Mouse (Mus musculus) CH12.LX (cell line): ENCODE data around the gene Dnajc16. TPM values are rescaled to one million over a fixed set of nuclear protein-coding genes. Genes with fewer than 3 reads are reported as not detected.

ENCODE experiments used
- DNase-seq: peaks from one replicate; pipeline ENCODE4 v3.0.0-alpha.2; 2013; ENCODE audit errors: extremely low read depth
- H3K27ac ChIP-seq: 2 replicates; pipeline ENCODE4 v1.5.1; 2012; ENCODE audit warnings: low read depth, mild to moderate bottlenecking, control low read depth, moderate library complexity; ENCODE audit not compliant: insufficient read depth
- H3K27me3 ChIP-seq: replicated peaks from 2 replicates; pipeline ENCODE3; 2012; ENCODE audit warnings: inconsistent platforms
- H3K36me3 ChIP-seq, 2 experiments: replicated peaks in 1 of 2; 2 replicates each; pipeline versions ENCODE3 to v1.6.1; 2012; ENCODE audit warnings: inconsistent platforms in 1 of 2, low read length in 1 of 2, mild to moderate bottlenecking in 1 of 2, mixed read lengths in 1 of 2, moderate library complexity in 1 of 2; ENCODE audit not compliant: control insufficient read depth in 1 of 2, insufficient read depth in 1 of 2
- H3K4me1 ChIP-seq, 2 experiments: 2 replicates each; pipeline ENCODE4 v1.6.1; 2012; ENCODE audit warnings: inconsistent platforms in 1 of 2, moderate library complexity in 1 of 2; ENCODE audit not compliant: insufficient read depth in 2 of 2, control insufficient read depth in 1 of 2
- H3K4me2 ChIP-seq: 2 replicates; pipeline ENCODE4 v1.6.1; 2012; ENCODE audit warnings: low read depth, mild to moderate bottlenecking, control low read depth; ENCODE audit not compliant: poor library complexity, insufficient read depth, severe bottlenecking
- H3K4me3 ChIP-seq, 3 experiments: fragments of 150-350 bp in 1 of 3; sonication (generic) in 1 of 3; replicated peaks in 1 of 3; 2 replicates each; pipeline versions ENCODE3 to v1.5.1; 2011 to 2012; ENCODE audit warnings: low read depth in 2 of 3, low read length in 2 of 3, mild to moderate bottlenecking in 2 of 3, moderate library complexity in 2 of 3, control low read depth in 1 of 3, improper control_type of control experiment in 1 of 3, inconsistent platforms in 1 of 3, mixed read lengths in 1 of 3; ENCODE audit not compliant: poor library complexity in 1 of 3
- H3K79me2 ChIP-seq: replicated peaks from 2 replicates; pipeline ENCODE4 v1.6.1; 2012; ENCODE audit warnings: mild to moderate bottlenecking, moderate library complexity; ENCODE audit not compliant: control insufficient read depth, poor library complexity, insufficient read depth, severe bottlenecking; ENCODE audit errors: extremely low read depth
- H3K9ac ChIP-seq: 2 replicates; pipeline ENCODE4 v1.6.1; 2012; ENCODE audit warnings: low read depth, mild to moderate bottlenecking, control low read depth, moderate library complexity; ENCODE audit not compliant: insufficient read depth
- H3K9me3 ChIP-seq: replicated peaks from 2 replicates; pipeline ENCODE3; 2012; ENCODE audit warnings: low read length, inconsistent platforms, mixed read lengths
- BHLHE40 ChIP-seq: IDR thresholded peaks from 2 replicates; pipeline ENCODE4 v1.6.1; 2011; ENCODE audit warnings: mild to moderate bottlenecking, low read depth, low read length, improper control_type of control experiment
- CTCF ChIP-seq, 2 experiments: IDR thresholded peaks in 1 of 2; conservative IDR thresholded peaks in 1 of 2; 2 replicates each; pipeline ENCODE4 v1.5.1; 2011 to 2012; ENCODE audit warnings: low read depth in 2 of 2, low read length in 2 of 2, improper control_type of control experiment in 1 of 2, inconsistent platforms in 1 of 2, mild to moderate bottlenecking in 1 of 2, moderate library complexity in 1 of 2
- E2F4 ChIP-seq: IDR thresholded peaks from 2 replicates; pipeline ENCODE4 v1.6.1; 2011; ENCODE audit warnings: low read depth, low read length, improper control_type of control experiment; ENCODE audit not compliant: insufficient replicate concordance
- EP300 ChIP-seq: IDR thresholded peaks from 2 replicates; pipeline ENCODE4 v1.6.1; 2011; ENCODE audit warnings: low read length, improper control_type of control experiment
- ETS1 ChIP-seq: conservative IDR thresholded peaks from 2 replicates; pipeline ENCODE4 v1.6.1; 2012; ENCODE audit warnings: low read depth, mild to moderate bottlenecking, inconsistent platforms, low read length, improper control_type of control experiment, moderate library complexity
- GABPA ChIP-seq: IDR thresholded peaks from 2 replicates; pipeline ENCODE4 v1.6.1; 2012; ENCODE audit warnings: low read depth, low read length, improper control_type of control experiment, inconsistent platforms; ENCODE audit not compliant: insufficient replicate concordance
- HCFC1 ChIP-seq: IDR thresholded peaks from 2 replicates; pipeline ENCODE4 v1.6.1; 2012; ENCODE audit warnings: low read depth, mild to moderate bottlenecking, inconsistent platforms, low read length, improper control_type of control experiment
- IRF4 ChIP-seq: IDR thresholded peaks from 2 replicates; pipeline ENCODE4 v1.6.1; 2014; ENCODE audit warnings: low read depth, mild to moderate bottlenecking, inconsistent platforms, low read length, improper control_type of control experiment
- JUND ChIP-seq: conservative IDR thresholded peaks from 2 replicates; pipeline ENCODE4 v1.6.1; 2011; ENCODE audit warnings: low read depth, low read length, improper control_type of control experiment
- KAT2A ChIP-seq: IDR thresholded peaks from 2 replicates; pipeline ENCODE4 v1.6.1; 2012; ENCODE audit warnings: low read length, improper control_type of control experiment, inconsistent platforms; ENCODE audit not compliant: insufficient replicate concordance
- MAX ChIP-seq: IDR thresholded peaks from 2 replicates; pipeline ENCODE4 v1.6.1; 2011; ENCODE audit warnings: low read length, improper control_type of control experiment
- MXI1 ChIP-seq: IDR thresholded peaks from 2 replicates; pipeline ENCODE4 v1.6.1; 2011; ENCODE audit warnings: mild to moderate bottlenecking, low read depth, low read length, improper control_type of control experiment
- MYC ChIP-seq: IDR thresholded peaks from 2 replicates; pipeline ENCODE4 v1.6.1; 2011; ENCODE audit warnings: low read depth, mild to moderate bottlenecking, improper control_type of control experiment, low read length
- NELFE ChIP-seq: IDR thresholded peaks from 2 replicates; pipeline ENCODE4 v1.6.1; 2011; ENCODE audit warnings: low read depth, low read length, improper control_type of control experiment
- NRF1 ChIP-seq: IDR thresholded peaks from 2 replicates; pipeline ENCODE4 v1.6.1; 2014; ENCODE audit warnings: low read depth, mild to moderate bottlenecking, inconsistent platforms, low read length, improper control_type of control experiment, moderate library complexity
- POLR2A ChIP-seq: IDR thresholded peaks from 2 replicates; pipeline ENCODE4 v1.6.1; 2011; ENCODE audit warnings: low read depth, mild to moderate bottlenecking, improper control_type of control experiment, low read length
- POLR2AphosphoS2 ChIP-seq: IDR thresholded peaks from 2 replicates; pipeline ENCODE4 v1.6.1; 2011; ENCODE audit warnings: low read depth, low read length, improper control_type of control experiment
- SIN3A ChIP-seq: IDR thresholded peaks from 2 replicates; pipeline ENCODE4 v1.6.1; 2012; ENCODE audit warnings: low read length, improper control_type of control experiment, inconsistent platforms
- SMC3 ChIP-seq: IDR thresholded peaks from 2 replicates; pipeline ENCODE4 v1.6.1; 2011; ENCODE audit warnings: low read depth, low read length, improper control_type of control experiment
- TCF12 ChIP-seq: IDR thresholded peaks from 2 replicates; pipeline ENCODE4 v1.6.1; 2014; ENCODE audit warnings: low read depth, mild to moderate bottlenecking, inconsistent platforms, low read length, improper control_type of control experiment
- UBTF ChIP-seq: IDR thresholded peaks from 2 replicates; pipeline ENCODE4 v1.6.1; 2012; ENCODE audit warnings: low read depth, mild to moderate bottlenecking, inconsistent platforms, low read length, improper control_type of control experiment, moderate library complexity
- USF1 ChIP-seq: IDR thresholded peaks from 2 replicates; pipeline ENCODE4 v1.6.1; 2014; ENCODE audit warnings: low read depth, mild to moderate bottlenecking, inconsistent platforms, low read length, improper control_type of control experiment
- ZNF384 ChIP-seq: IDR thresholded peaks from 2 replicates; pipeline ENCODE4 v1.6.1; 2012; ENCODE audit warnings: low read depth, low read length, improper control_type of control experiment, inconsistent platforms
- dilution Hi-C: fragments of 300-500 bp; cut with MboI; formaldehyde crosslinking; loops from 2 replicates; pipeline ENCODE4 v1.14.3; 2020; ENCODE audit warnings: low sequenced_read_pairs; ENCODE audit not compliant: extremely low pct_unique_long_range_greater_than_20kb, extremely low pct_ligation_motif_present
- in situ Hi-C: fragments of 300-500 bp; cut with MboI; formaldehyde crosslinking; loops from 3 replicates; pipeline ENCODE4 v1.14.3; 2019; ENCODE audit warnings: low sequenced_read_pairs, low pct_ligation_motif_present, low pct_unique_long_range_greater_than_20kb, mixed read lengths
- polyA plus RNA-seq: library from polyadenylated mRNA; unstranded; fragments of >175 nt; gene quantifications from 2 replicates; pipeline ENCODE4 v1.2.1, GENCODE M21; 2012; ENCODE audit warnings: low read depth; ENCODE audit not compliant: insufficient read length
- total RNA-seq, 2 experiments: library from RNA; depleted of rRNA; stranded (reverse); fragments of 300-350 nt in 1 of 2; fragments of >200 nt in 1 of 2; gene quantifications; 2 replicates each; pipeline ENCODE4 v1.2.3; 2012 to 2014

The Dnajc16 gene
- total and polyA plus RNA-seq, 3 experiments, result 3.1 to 7.4 (median 5.9) TPM

GRCm38 (mm10) chr4:141787046-141787445 lies 3.7 kb downstream of the Dnajc16 start:
- Histone ChIP-seq H3K27ac (no peak overlapping the region), H3K4me1 (peaks cover 8 to 48% of the 10 kb centered on the region in 2 experiments), H3K79me2 (no peaks in the 10 kb centered on the region), H3K27me3 (no peaks in the 10 kb centered on the region), H3K9me3 (no peaks in the 10 kb centered on the region), H3K4me2 (no peak overlapping the region), H3K4me3 (no peak overlapping the region), H3K9ac (no peak overlapping the region), H3K36me3 (peaks cover 29 to 51% of the 10 kb centered on the region in 2 experiments)
- dilution Hi-C loops (no loop called here), in situ Hi-C loops (no loop called here)
- DNase-seq, result no peak
- TF ChIP-seq USF1 (no peak), TCF12 (no peak), KAT2A (no peak), IRF4 (no peak), POLR2A (no peak), NRF1 (no peak), E2F4 (no peak), ZNF384 (no peak), HCFC1 (no peak), UBTF (no peak), JUND (no peak), GABPA (no peak), NELFE (no peak), POLR2AphosphoS2 (no peak), MAX (no peak), CTCF (conservative IDR thresholded peaks at IDR 0.05 in 1 of 2, IDR thresholded peaks at IDR 0.05 in 1 of 2; ENCODE audit: low read depth in 2 of 2, low read length in 2 of 2) (no peak), SIN3A (no peak), MYC (no peak)

- TF ChIP-seq MXI1 (no peak), BHLHE40 (peak; percentile 41; the same call in 1 of the 2 replicates), EP300 (peak; percentile 19; the same call in 1 of the 2 replicates), TCF12 (peak; percentile 66), ETS1 (0 out of 2 replicates have a peak, but pooled peaks have one; percentile 8), SMC3 (no peak), IRF4 (0 out of 2 replicates have a peak, but pooled peaks have one; percentile 41)
- H3K4me1 ChIP-seq, result peaks cover 6 to 38% of the 10 kb centered on the region in 2 experiments
- H3K79me2 ChIP-seq, result no peaks in the 10 kb centered on the region
- H3K36me3 ChIP-seq, result peaks cover 36 to 60% of the 10 kb centered on the region in 2 experiments
- no peaks in the 10 kb centered on the region for H3K27me3 ChIP-seq
- no peak overlapping the region for H3K9ac ChIP-seq
- no peak overlapping the region for H3K4me2 ChIP-seq
- no peak overlapping the region for H3K27ac ChIP-seq
- DNase-seq, result peak; percentile 62
- H3K4me3 ChIP-seq, result no peak overlapping the region
- no peaks in the 10 kb centered on the region for H3K9me3 ChIP-seq
- dilution Hi-C loops (no loop called here), in situ Hi-C loops (no loop called here)
These were observed 4.6 kb downstream of the Dnajc16 start for GRCm38 (mm10) chr4:141786141-141786540.
